Mouse (Mus musculus): Measurements from ENCODE around the gene Dcaf10.
"Not testable (repeated sequence)": the region's sequence is repeated elsewhere in the genome, so short reads cannot be mapped to it uniquely, and the experiment has no call there.

Gene Dcaf10

GRCm38 (mm10) chr4:45393658-45394057 is 51.8 kb downstream of the Dcaf10 start:
- no peak for DNase-seq (ENCODE audit: low spot score)

- DNase-seq (ENCODE audit: low spot score): not testable (repeated sequence)
Observed at GRCm38 (mm10) chr4:45396211-45396610, 54.3 kb downstream of the Dcaf10 start.

- DNase-seq (ENCODE audit: low spot score): not testable (repeated sequence)
Observed at GRCm38 (mm10) chr4:45398315-45398714, 56.4 kb downstream of the Dcaf10 start.

GRCm38 (mm10) chr4:45399421-45400210 is 57.7 kb downstream of the Dcaf10 start:
- DNase-seq (ENCODE audit: low spot score): no peak

GRCm38 (mm10) chr4:45402281-45402680 is 60.4 kb downstream of the Dcaf10 start:
- DNase-seq (ENCODE audit: low spot score): no peak

- no peak for DNase-seq (ENCODE audit: low spot score)
Observed at GRCm38 (mm10) chr4:45402878-45403498, 61.1 kb downstream of the Dcaf10 start.

GRCm38 (mm10) chr4:45403499-45403878 is 61.6 kb downstream of the Dcaf10 start:
- no peak for DNase-seq (ENCODE audit: low spot score)

GRCm38 (mm10) chr4:45404086-45404485 is 62.2 kb downstream of the Dcaf10 start:
- DNase-seq (ENCODE audit: low spot score): no peak

- DNase-seq (ENCODE audit: low spot score): no peak
Observed at GRCm38 (mm10) chr4:45405315-45405714, 63.4 kb downstream of the Dcaf10 start.

- no peak for DNase-seq (ENCODE audit: low spot score)
Observed at GRCm38 (mm10) chr4:45406397-45406796, 64.5 kb downstream of the Dcaf10 start.

- no peak for DNase-seq (ENCODE audit: low spot score)
Observed at GRCm38 (mm10) chr4:45407001-45407702, 65.3 kb downstream of the Dcaf10 start.

GRCm38 (mm10) chr4:45407703-45408334 is 65.9 kb downstream of the Dcaf10 start:
- no peak for DNase-seq (ENCODE audit: low spot score)

GRCm38 (mm10) chr4:45408427-45409132 is 66.7 kb downstream of the Dcaf10 start, which contains the start of gene Slc25a51:
Gene Slc25a51 (minus strand): TSS chr4:45408766.
- peak; percentile 77 for DNase-seq (ENCODE audit: low spot score)

- DNase-seq (ENCODE audit: low spot score): peak; percentile 10
Observed at GRCm38 (mm10) chr4:45409270-45409669, 67.4 kb downstream of the Dcaf10 start.

- DNase-seq (ENCODE audit: low spot score): no peak
Observed at GRCm38 (mm10) chr4:45411181-45411790, 69.4 kb downstream of the Dcaf10 start.

GRCm38 (mm10) chr4:45412433-45413192 is 70.7 kb downstream of the Dcaf10 start:
- DNase-seq (ENCODE audit: low spot score): no peak

GRCm38 (mm10) chr4:45413674-45414338 is 71.9 kb downstream of the Dcaf10 start:
- no peak for DNase-seq (ENCODE audit: low spot score)

- DNase-seq (ENCODE audit: low spot score): no peak
Observed at GRCm38 (mm10) chr4:45416314-45416713, 74.4 kb downstream of the Dcaf10 start.

GRCm38 (mm10) chr4:45418229-45418950 is 76.5 kb downstream of the Dcaf10 start:
- DNase-seq (ENCODE audit: low spot score): peak; percentile 21

All from layer of hippocampus, adult 9-10 months (tissue).